Mouse (Mus musculus) neural tube, embryonic 14.5 days (tissue): ENCODE results near the gene Akap2. TPM values are rescaled to one million over a fixed set of nuclear protein-coding genes. Genes with fewer than 3 reads are reported as not detected.

ENCODE experiments used
- ATAC-seq: fragments of 200-750 bp; cut with Nextera tagmentation; 2 replicates; pipeline ENCODE4 v1.8.0; 2017; ENCODE audit warnings: low read depth, mild to moderate bottlenecking, moderate TSS enrichment, moderate library complexity
- H3K27ac ChIP-seq: fragments of 300-500 bp; sonication (generic); 2 replicates; pipeline ENCODE4 v1.5.1; 2014; ENCODE audit warnings: low read depth, mild to moderate bottlenecking, control low read depth, low read length, moderate library complexity, mixed read lengths
- H3K27me3 ChIP-seq: fragments of 300-500 bp; sonication (generic); 2 replicates; pipeline ENCODE4 v1.6.1; 2014; ENCODE audit warnings: low read length; ENCODE audit not compliant: control insufficient read depth, insufficient read depth
- H3K36me3 ChIP-seq: fragments of 300-500 bp; sonication (generic); 2 replicates; pipeline ENCODE4 v1.6.1; 2014; ENCODE audit warnings: low read length, mixed read lengths; ENCODE audit not compliant: control insufficient read depth, insufficient read depth
- H3K4me1 ChIP-seq: fragments of 300-500 bp; sonication (generic); 2 replicates; pipeline ENCODE4 v1.6.1; 2014; ENCODE audit warnings: low read length; ENCODE audit not compliant: control insufficient read depth, insufficient read depth
- H3K4me2 ChIP-seq: fragments of 300-500 bp; sonication (generic); 2 replicates; pipeline ENCODE4 v1.6.1; 2014; ENCODE audit warnings: mild to moderate bottlenecking, low read depth, low read length, control low read depth
- H3K4me3 ChIP-seq: fragments of 300-500 bp; sonication (generic); 2 replicates; pipeline ENCODE4 v1.5.1; 2014; ENCODE audit warnings: low read depth, low read length, control low read depth, mixed read lengths
- H3K9ac ChIP-seq: fragments of 300-500 bp; sonication (generic); replicated peaks from 2 replicates; pipeline ENCODE4 v1.6.1; 2014; ENCODE audit warnings: low read depth, mild to moderate bottlenecking, control low read depth, low read length, mixed read lengths
- H3K9me3 ChIP-seq: fragments of 300-500 bp; sonication (generic); 2 replicates; pipeline ENCODE4 v1.6.1; 2016; ENCODE audit warnings: low read length; ENCODE audit not compliant: control insufficient read depth
- WGBS: fragments of 180-500 bp; shearing (Covaris S2); extraction: QIAGEN DNeasy Blood & Tissue Kit; methylation state at CpG from one replicate; pipeline ENCODE4 v1.1.7; 2014; 5-methylcytosine and 5-hydroxymethylcytosine counted together
- polyA plus RNA-seq: library from polyadenylated mRNA; unstranded; fragments of >200 nt; fragmentation: Nextera tagmentation; extraction: Ambion mirVana; gene quantifications from 2 replicates; pipeline ENCODE4 v1.2.1, GENCODE M21; 2014

Akap2 gene
- polyA plus RNA-seq, 1 experiment from 2014 or later, result 8.6 TPM

DNA sequence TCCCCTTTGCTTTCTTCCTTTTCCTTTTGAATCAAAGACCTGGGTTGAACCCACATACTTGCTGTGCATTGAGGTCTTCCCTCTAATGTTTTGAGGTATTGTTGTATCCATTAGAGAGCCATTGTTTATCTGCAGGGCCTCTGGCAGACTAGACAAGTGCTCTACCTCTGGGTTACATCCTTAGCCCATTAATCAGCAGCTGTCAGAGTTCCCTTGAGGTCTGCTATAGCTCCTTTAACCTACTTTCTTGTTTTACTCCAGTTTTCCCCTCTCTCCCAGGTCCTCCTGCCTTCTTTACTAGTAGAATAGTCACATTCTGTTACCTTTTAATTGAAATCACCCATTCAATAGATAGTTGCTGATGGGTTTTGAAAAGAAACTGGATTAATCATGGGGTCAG lies 71.7 kb downstream of the Akap2 start:
- Histone ChIP-seq H3K9ac (no peak overlapping the region), H3K27me3 (no peaks in the 10 kb centered on the region), H3K9me3 (no peaks in the 10 kb centered on the region), H3K4me3 (no peak overlapping the region), H3K27ac (no peak overlapping the region), H3K4me2 (no peak overlapping the region), H3K36me3 (no peaks in the 10 kb centered on the region), H3K4me1 (peaks cover 2% of the 10 kb centered on the region; the same call in 1 of the 2 replicates)
- ATAC-seq, result no peak

DNA sequence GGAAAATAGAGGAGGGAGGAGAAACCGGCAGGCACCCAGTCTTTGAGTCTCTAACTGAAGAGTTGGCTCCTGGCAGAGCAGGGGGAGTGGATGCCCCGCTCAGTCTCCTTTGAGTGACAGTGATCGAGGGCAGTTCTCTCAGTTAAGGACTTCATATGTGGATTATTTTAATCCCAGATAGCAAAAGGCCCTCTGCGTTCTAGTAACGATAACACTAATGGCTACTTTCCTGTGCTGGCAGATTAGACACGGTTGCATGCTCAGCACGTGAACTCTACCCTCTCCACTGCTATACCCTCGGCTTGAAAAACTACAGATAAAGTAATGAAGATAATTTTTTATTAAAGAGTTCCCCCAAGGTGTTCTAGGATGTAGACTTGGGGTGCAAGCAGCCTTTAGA lies 76.5 kb downstream of the Akap2 start:
- H3K27ac ChIP-seq, result no peak overlapping the region
- H3K4me2 ChIP-seq, result no peak overlapping the region
- H3K36me3 ChIP-seq, result no peaks in the 10 kb centered on the region
- no peak for ATAC-seq
- H3K9me3 ChIP-seq, result no peaks in the 10 kb centered on the region
- no peaks in the 10 kb centered on the region for H3K27me3 ChIP-seq
- H3K4me1 ChIP-seq, result peaks cover 4% of the 10 kb centered on the region; the same call in 1 of the 2 replicates
- WGBS, result 77% methylated on average over 8 of the region's 8 CpGs
- H3K4me3 ChIP-seq, result no peak overlapping the region
- H3K9ac ChIP-seq, result no peak overlapping the region

DNA sequence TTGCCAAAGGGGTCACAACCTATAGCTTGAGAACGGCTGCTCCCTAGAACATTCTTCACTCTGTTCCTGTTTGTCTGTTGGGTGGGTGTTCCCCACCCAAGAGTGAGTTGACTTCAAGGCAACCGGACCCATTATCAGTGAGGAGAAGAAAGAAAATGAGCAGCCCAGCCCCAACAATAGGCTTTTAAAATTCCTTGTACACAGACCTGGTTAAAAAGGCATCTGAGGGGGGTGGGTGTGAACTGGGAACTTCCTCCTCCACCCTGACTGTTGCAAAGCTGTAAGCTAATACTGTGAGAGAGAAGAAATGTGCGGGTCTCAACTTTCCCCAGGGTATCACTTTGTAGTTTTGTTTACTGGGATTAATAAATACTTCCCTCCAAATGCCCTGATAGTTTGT lies 77.1 kb downstream of the Akap2 start:
- Histone ChIP-seq H3K9me3 (no peaks in the 10 kb centered on the region), H3K9ac (no peak overlapping the region), H3K27me3 (no peaks in the 10 kb centered on the region), H3K4me3 (no peak overlapping the region), H3K36me3 (no peaks in the 10 kb centered on the region), H3K27ac (no peak overlapping the region), H3K4me2 (no peak overlapping the region), H3K4me1 (peaks cover 2% of the 10 kb centered on the region; the same call in 1 of the 2 replicates)
- no peak for ATAC-seq
- 29% methylated on average over 3 of the region's 3 CpGs for WGBS

DNA sequence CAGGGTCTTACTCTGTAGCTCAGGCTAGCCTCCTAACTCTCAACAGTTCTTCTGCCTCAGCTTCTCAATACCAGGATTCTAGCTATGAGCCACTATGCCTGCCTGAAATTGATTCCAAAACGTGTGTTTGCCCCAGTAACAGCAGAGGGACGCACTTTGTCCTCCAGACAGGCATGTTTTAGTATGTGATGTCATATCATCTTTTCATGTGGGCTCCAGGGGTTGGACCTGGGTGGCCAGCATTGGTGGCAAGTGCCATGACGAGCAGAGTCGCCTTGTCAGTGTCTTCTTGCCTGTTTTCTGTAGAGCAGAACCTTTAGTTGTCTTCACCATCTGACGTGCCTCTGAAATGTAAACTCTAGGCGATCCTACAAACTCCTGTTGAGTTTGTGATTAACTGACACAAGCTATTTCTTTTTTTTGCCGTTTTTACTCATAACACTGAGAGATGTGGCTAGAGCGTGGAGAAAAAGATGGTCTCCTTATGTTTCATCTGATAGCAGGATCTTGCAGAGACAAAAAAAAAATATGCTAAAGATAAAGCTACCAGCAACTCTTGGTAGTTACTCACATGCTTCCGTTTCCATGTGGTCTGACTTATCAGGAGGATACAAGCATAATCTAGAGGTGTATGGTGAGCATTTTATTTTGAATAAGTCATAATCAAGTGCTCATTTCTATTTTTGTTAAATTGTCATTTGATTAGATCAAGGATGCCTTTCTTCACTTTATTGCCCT lies 80.3 kb downstream of the Akap2 start:
- Histone ChIP-seq H3K4me1 (peaks cover 2% of the 10 kb centered on the region; the same call in 1 of the 2 replicates), H3K9me3 (no peaks in the 10 kb centered on the region), H3K4me3 (no peak overlapping the region), H3K36me3 (no peaks in the 10 kb centered on the region), H3K9ac (no peak overlapping the region), H3K4me2 (no peak overlapping the region), H3K27ac (no peak overlapping the region), H3K27me3 (no peaks in the 10 kb centered on the region)
- 81% methylated on average over 9 of the region's 9 CpGs for WGBS
- ATAC-seq, result no peak

DNA sequence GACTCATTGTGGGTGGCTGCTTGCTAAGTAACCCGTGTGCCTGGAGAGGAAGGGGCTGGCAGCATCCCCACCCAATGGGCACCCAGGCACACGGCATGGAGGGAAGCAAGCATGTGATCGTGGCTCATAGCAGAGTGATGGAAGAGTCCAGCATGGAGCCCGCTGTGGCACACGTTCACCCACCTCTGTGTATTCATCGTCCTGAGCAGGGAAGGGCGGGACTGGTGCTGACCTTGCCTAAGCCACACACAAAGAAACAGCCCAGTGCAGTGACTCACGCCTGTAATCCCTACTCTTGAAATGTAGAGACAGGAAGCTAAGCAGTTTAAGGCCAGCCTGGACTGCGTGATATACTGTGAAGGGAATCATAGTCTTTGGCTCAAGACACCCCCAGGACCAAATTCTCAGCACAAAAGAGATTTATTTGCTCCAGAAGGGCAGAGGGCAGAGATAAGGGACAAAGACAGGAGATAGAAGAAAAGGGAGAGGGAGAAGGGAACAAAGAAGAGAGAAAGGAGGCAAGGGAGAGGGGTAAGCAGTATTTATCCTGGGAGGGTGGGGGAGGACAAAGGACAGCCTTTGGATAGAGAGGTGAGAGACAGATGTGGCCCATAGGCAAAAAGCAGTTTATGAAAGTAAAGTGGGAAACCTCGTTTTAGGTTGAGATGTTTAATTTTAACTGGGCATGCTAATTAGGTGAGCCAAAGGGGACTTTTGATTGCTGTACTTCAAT lies 81.0 kb downstream of the Akap2 start:
- Histone ChIP-seq H3K4me2 (no peak overlapping the region), H3K4me3 (no peak overlapping the region), H3K27ac (no peak overlapping the region), H3K9ac (0 out of 2 replicates have a peak overlapping the region, but pooled peaks have one; percentile 21), H3K36me3 (no peaks in the 10 kb centered on the region), H3K4me1 (peaks cover 2% of the 10 kb centered on the region; the same call in 1 of the 2 replicates), H3K9me3 (no peaks in the 10 kb centered on the region), H3K27me3 (no peaks in the 10 kb centered on the region)
- peak; percentile 76 for ATAC-seq
- 26% methylated on average over 10 of the region's 10 CpGs for WGBS

DNA sequence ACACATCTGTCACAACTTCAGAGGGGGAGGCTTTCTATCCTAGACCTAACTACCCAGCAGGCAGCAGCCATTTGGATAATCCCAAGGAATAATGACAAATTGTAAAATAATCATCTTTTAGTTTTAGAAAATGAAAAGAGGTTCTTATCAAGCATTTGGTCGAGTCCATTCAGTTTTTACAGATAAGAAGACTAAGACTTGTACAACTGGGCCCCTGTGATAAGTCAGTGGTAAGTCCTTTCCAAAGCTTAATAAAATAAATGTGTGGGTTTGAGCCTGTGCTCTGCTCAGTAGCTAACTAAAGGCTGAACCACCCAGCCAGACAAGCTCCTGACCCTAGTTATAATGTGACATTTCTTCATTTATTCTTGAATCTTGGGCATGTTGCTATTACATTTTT lies 81.8 kb downstream of the Akap2 start:
- Histone ChIP-seq H3K9ac (no peak overlapping the region), H3K9me3 (no peaks in the 10 kb centered on the region), H3K4me2 (no peak overlapping the region), H3K4me1 (peaks cover 2% of the 10 kb centered on the region; the same call in 1 of the 2 replicates), H3K36me3 (no peaks in the 10 kb centered on the region), H3K27ac (no peak overlapping the region), H3K27me3 (no peaks in the 10 kb centered on the region), H3K4me3 (no peak overlapping the region)
- no peak for ATAC-seq
- 83% methylated on average over 1 of the region's 1 CpGs for WGBS

DNA sequence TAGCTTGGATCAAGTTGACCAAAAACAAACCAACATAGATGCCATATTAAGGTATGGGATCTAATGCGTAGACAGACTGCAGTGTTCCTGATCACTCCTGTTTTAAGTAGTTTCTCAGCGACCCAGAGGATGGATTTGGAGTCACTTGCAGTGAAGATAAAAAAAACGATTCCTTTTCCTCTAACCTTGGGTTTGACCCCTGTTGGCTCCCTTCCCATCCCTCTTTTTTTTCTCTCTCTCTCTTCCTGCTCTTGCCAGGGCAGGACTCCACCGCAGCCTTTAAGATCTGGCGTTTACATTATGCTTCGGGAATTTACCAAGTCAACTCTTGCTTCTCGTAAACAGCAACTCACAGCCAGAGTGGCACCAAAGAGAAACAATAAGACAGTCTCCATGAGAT lies 83.8 kb downstream of the Akap2 start:
- H3K9me3 ChIP-seq, result no peaks in the 10 kb centered on the region
- no peak for ATAC-seq
- no peaks in the 10 kb centered on the region for H3K27me3 ChIP-seq
- H3K27ac ChIP-seq, result no peak overlapping the region
- no peak overlapping the region for H3K4me2 ChIP-seq
- no peak overlapping the region for H3K9ac ChIP-seq
- H3K36me3 ChIP-seq, result no peaks in the 10 kb centered on the region
- WGBS, result 87% methylated on average over 7 of the region's 7 CpGs
- no peak overlapping the region for H3K4me3 ChIP-seq
- H3K4me1 ChIP-seq, result peaks cover 2% of the 10 kb centered on the region; the same call in 1 of the 2 replicates

DNA sequence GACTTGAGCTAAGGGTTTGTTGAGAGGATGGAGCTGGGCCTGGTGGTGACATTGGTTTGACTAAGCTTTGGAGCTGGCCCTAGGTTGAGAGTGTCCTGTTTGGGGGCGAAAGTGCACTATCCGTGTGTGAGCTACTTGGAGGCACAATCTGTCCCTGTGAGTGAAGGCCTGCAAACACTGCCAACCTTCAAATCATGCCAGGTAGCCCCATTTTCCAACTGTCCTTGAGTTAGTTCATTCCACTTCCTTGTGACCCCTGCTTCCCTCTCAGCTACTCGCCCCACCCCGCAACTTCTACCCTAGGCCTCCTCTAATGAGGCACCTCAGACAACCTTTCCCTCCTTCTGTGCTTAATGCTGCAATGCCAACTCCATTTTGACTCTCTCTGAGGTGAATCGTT lies 84.5 kb downstream of the Akap2 start:
- no peaks in the 10 kb centered on the region for H3K36me3 ChIP-seq
- ATAC-seq, result no peak

DNA sequence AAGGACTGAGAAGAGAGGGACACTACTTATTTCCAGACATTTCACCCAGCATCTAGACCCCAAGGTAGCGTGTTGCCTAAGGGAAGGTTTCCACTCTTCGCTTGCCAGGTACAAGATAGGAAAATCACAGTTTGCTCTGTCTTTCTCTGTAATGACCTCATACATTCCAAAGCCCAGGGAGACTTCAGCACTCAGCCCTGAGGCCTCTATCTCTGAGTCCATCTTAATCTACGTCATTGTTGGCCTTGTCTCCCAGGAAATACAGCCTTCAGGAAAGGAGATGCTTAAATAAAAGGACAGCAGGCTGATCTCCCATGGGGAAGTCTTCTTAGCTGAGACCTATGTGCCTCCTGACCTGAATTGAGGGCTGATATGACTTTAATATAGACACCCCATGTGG lies 85.0 kb downstream of the Akap2 start:
- ATAC-seq, result no peak
- no peak overlapping the region for H3K27ac ChIP-seq
- peaks cover 2% of the 10 kb centered on the region; the same call in 1 of the 2 replicates for H3K4me1 ChIP-seq
- no peak overlapping the region for H3K4me3 ChIP-seq
- H3K9ac ChIP-seq, result no peak overlapping the region
- no peaks in the 10 kb centered on the region for H3K27me3 ChIP-seq
- no peaks in the 10 kb centered on the region for H3K9me3 ChIP-seq
- H3K4me2 ChIP-seq, result no peak overlapping the region
- WGBS, result 85% methylated on average over 3 of the region's 3 CpGs
- no peaks in the 10 kb centered on the region for H3K36me3 ChIP-seq

More for the DNA sequence above, 84.5 kb downstream of the Akap2 start:
- Histone ChIP-seq H3K9me3 (no peaks in the 10 kb centered on the region), H3K4me2 (no peak overlapping the region), H3K4me3 (no peak overlapping the region), H3K9ac (no peak overlapping the region), H3K4me1 (peaks cover 2% of the 10 kb centered on the region; the same call in 1 of the 2 replicates), H3K27ac (no peak overlapping the region), H3K27me3 (no peaks in the 10 kb centered on the region)
- 91% methylated on average over 5 of the region's 5 CpGs for WGBS
